Mouse (Mus musculus) limb, embryonic 14.5 days (tissue): ENCODE results near the gene Med27. TPM values are rescaled to one million over a fixed set of nuclear protein-coding genes. Genes with fewer than 3 reads are reported as not detected.

Experiments used
- ATAC-seq: fragments of 200-750 bp; cut with Nextera tagmentation; 2 replicates; pipeline ENCODE4 v1.8.0; 2017; ENCODE audit warnings: low read depth, moderate number of reproducible peaks, moderate TSS enrichment; ENCODE audit not compliant: low FRiP score
- DNase-seq: peaks from one replicate; pipeline ENCODE4 v3.0.0-alpha.2; 2015; ENCODE audit warnings: low spot score
- H3K27ac ChIP-seq: fragments of 300-500 bp; sonication (generic); replicated peaks from 2 replicates; pipeline ENCODE4 v1.5.1; 2014; ENCODE audit warnings: low read depth, mild to moderate bottlenecking, low read length, moderate library complexity, mixed read lengths
- H3K27me3 ChIP-seq: fragments of 300-500 bp; sonication (generic); 2 replicates; pipeline ENCODE4 v1.6.1; 2014; ENCODE audit warnings: low read length, mixed read lengths; ENCODE audit not compliant: control insufficient read depth, insufficient read depth
- H3K36me3 ChIP-seq: fragments of 300-500 bp; sonication (generic); 2 replicates; pipeline ENCODE4 v1.6.1; 2014; ENCODE audit warnings: mild to moderate bottlenecking, low read length, moderate library complexity, mixed read lengths; ENCODE audit not compliant: control insufficient read depth, insufficient read depth
- H3K4me1 ChIP-seq: fragments of 300-500 bp; sonication (generic); 2 replicates; pipeline ENCODE4 v1.6.1; 2014; ENCODE audit warnings: antibody characterized with exemption, low read length, mixed read lengths; ENCODE audit not compliant: control insufficient read depth, insufficient read depth
- H3K4me2 ChIP-seq: fragments of 300-500 bp; sonication (generic); replicated peaks from 2 replicates; pipeline ENCODE4 v1.6.1; 2014; ENCODE audit warnings: low read depth, mild to moderate bottlenecking, low read length, moderate library complexity; ENCODE audit not compliant: severe bottlenecking
- H3K4me3 ChIP-seq: fragments of 300-500 bp; sonication (generic); replicated peaks from 2 replicates; pipeline ENCODE4 v1.5.1; 2014; ENCODE audit warnings: low read length
- H3K9ac ChIP-seq: fragments of 300-500 bp; sonication (generic); 2 replicates; pipeline ENCODE4 v1.6.1; 2014; ENCODE audit warnings: mild to moderate bottlenecking, low read depth, low read length, moderate library complexity; ENCODE audit not compliant: severe bottlenecking
- H3K9me3 ChIP-seq: fragments of 300-500 bp; sonication (generic); 2 replicates; pipeline ENCODE4 v1.6.1; 2016; ENCODE audit warnings: low read length; ENCODE audit not compliant: control insufficient read depth
- POLR2A ChIP-seq: fragments of 200-500 bp; IDR thresholded peaks from 2 replicates; pipeline ENCODE4 v1.8.0; 2012; ENCODE audit warnings: inconsistent platforms, mild to moderate bottlenecking, moderate library complexity, borderline replicate concordance; ENCODE audit not compliant: insufficient read depth, insufficient read length; ENCODE audit errors: extremely low read depth
- WGBS: fragments of 180-500 bp; shearing (Covaris S2); extraction: QIAGEN DNeasy Blood & Tissue Kit; methylation state at CpG from one replicate; pipeline ENCODE4 v1.1.7; 2014; 5-methylcytosine and 5-hydroxymethylcytosine counted together
- polyA plus RNA-seq, 2 experiments: library from polyadenylated mRNA; depleted of rRNA in 1 of 2; stranded (reverse) in 1 of 2; unstranded in 1 of 2; fragments of >200 nt; fragmentation: Nextera tagmentation in 1 of 2; extraction: Ambion mirVana in 1 of 2; gene quantifications; 2 replicates each; pipeline versions ENCODE4 v1.2.1 to v1.2.3; 2012 to 2014

The Med27 gene
- polyA plus RNA-seq, 2 experiments = 45.6 to 49.4 TPM

GRCm38 (mm10) chr2:29425386-29425785 is 78.8 kb downstream of the Med27 start:
- no peak overlapping the region for H3K4me2 ChIP-seq
- 87% methylated on average over 2 of the region's 2 CpGs for whole genome bisulfite sequencing
- ATAC-seq (no peak), DNase-seq (no peak)
- no peaks in the 10 kb centered on the region for H3K9me3 ChIP-seq
- no peaks in the 10 kb centered on the region for H3K27me3 ChIP-seq
- H3K4me3 ChIP-seq = no peak overlapping the region
- H3K4me1 ChIP-seq = no peaks in the 10 kb centered on the region
- no peak overlapping the region for H3K27ac ChIP-seq
- TF ChIP-seq POLR2A = no peak
- H3K9ac ChIP-seq = no peak overlapping the region
- no peaks in the 10 kb centered on the region for H3K36me3 ChIP-seq

- Histone ChIP-seq H3K4me1 (no peaks in the 10 kb centered on the region), H3K9ac (no peak overlapping the region), H3K36me3 (no peaks in the 10 kb centered on the region), H3K9me3 (no peaks in the 10 kb centered on the region), H3K4me2 (no peak overlapping the region), H3K27ac (no peak overlapping the region), H3K27me3 (no peaks in the 10 kb centered on the region), H3K4me3 (no peak overlapping the region)
- no peak for ATAC-seq
- no peak for DNase-seq
- WGBS = 75% methylated on average over 3 of the region's 3 CpGs
- no peak for TF ChIP-seq POLR2A
These were observed 80.1 kb downstream of the Med27 start for GRCm38 (mm10) chr2:29426684-29427083.

GRCm38 (mm10) chr2:29432565-29432964 is 85.9 kb downstream of the Med27 start:
- Histone ChIP-seq H3K4me3 (no peak overlapping the region), H3K36me3 (no peaks in the 10 kb centered on the region), H3K4me2 (no peak overlapping the region), H3K27me3 (no peaks in the 10 kb centered on the region), H3K4me1 (no peaks in the 10 kb centered on the region), H3K9ac (no peak overlapping the region), H3K9me3 (no peaks in the 10 kb centered on the region), H3K27ac (no peak overlapping the region)
- 83% methylated on average over 5 of the region's 5 CpGs for WGBS
- DNase-seq (no peak), ATAC-seq (no peak)
- no peak for TF ChIP-seq POLR2A

GRCm38 (mm10) chr2:29436376-29436775 is 89.8 kb downstream of the Med27 start:
- H3K9ac ChIP-seq = no peak overlapping the region
- no peak overlapping the region for H3K4me2 ChIP-seq
- no peaks in the 10 kb centered on the region for H3K36me3 ChIP-seq
- 86% methylated on average over 6 of the region's 6 CpGs for WGBS
- DNase-seq (no peak), ATAC-seq (no peak)
- no peak overlapping the region for H3K27ac ChIP-seq
- no peak overlapping the region for H3K4me3 ChIP-seq
- H3K4me1 ChIP-seq = peaks cover 2% of the 10 kb centered on the region; the same call in 1 of the 2 replicates
- H3K9me3 ChIP-seq = no peaks in the 10 kb centered on the region
- TF ChIP-seq POLR2A = no peak
- H3K27me3 ChIP-seq = no peaks in the 10 kb centered on the region

- 83% methylated on average over 5 of the region's 5 CpGs for WGBS
- DNase-seq = no peak
- no peak overlapping the region for H3K27ac ChIP-seq
- H3K27me3 ChIP-seq = no peaks in the 10 kb centered on the region
- ATAC-seq = no peak
- no peaks in the 10 kb centered on the region for H3K36me3 ChIP-seq
- peaks cover 2% of the 10 kb centered on the region; the same call in 1 of the 2 replicates for H3K4me1 ChIP-seq
- no peak overlapping the region for H3K9ac ChIP-seq
- no peak overlapping the region for H3K4me3 ChIP-seq
- no peaks in the 10 kb centered on the region for H3K9me3 ChIP-seq
- no peak for TF ChIP-seq POLR2A
- H3K4me2 ChIP-seq = no peak overlapping the region
These were observed 90.5 kb downstream of the Med27 start for GRCm38 (mm10) chr2:29437111-29437510.

GRCm38 (mm10) chr2:29437861-29438529 is 91.4 kb downstream of the Med27 start:
- no peak for DNase-seq
- H3K9ac ChIP-seq = no peak overlapping the region
- H3K36me3 ChIP-seq = no peaks in the 10 kb centered on the region
- no peak overlapping the region for H3K4me3 ChIP-seq
- H3K27me3 ChIP-seq = no peaks in the 10 kb centered on the region
- peaks cover 2% of the 10 kb centered on the region; the same call in 1 of the 2 replicates for H3K4me1 ChIP-seq
- H3K4me2 ChIP-seq = no peak overlapping the region
- no peaks in the 10 kb centered on the region for H3K9me3 ChIP-seq
- 82% methylated on average over 4 of the region's 4 CpGs for WGBS
- no peak for ATAC-seq
- TF ChIP-seq POLR2A = no peak
- H3K27ac ChIP-seq = no peak overlapping the region
